Mouse (Mus musculus) kidney, postnatal 0 days (tissue): ENCODE data around the gene Vill. TPM values are rescaled to one million over a fixed set of nuclear protein-coding genes. Genes with fewer than 3 reads are reported as not detected.

Experiments used
- ATAC-seq: fragments of 200-750 bp; cut with Nextera tagmentation; replicated peaks from 2 replicates; pipeline ENCODE4 v1.8.0; 2017; ENCODE audit warnings: low read depth, moderate number of reproducible peaks, moderate TSS enrichment, moderate library complexity; ENCODE audit not compliant: low FRiP score
- DNase-seq: peaks from one replicate; pipeline ENCODE4 v3.0.0-alpha.2; 2016; ENCODE audit warnings: low spot score
- H3K27ac ChIP-seq: fragments of 300-500 bp; sonication (generic); 2 replicates; pipeline ENCODE4 v1.5.1; 2014; ENCODE audit warnings: mild to moderate bottlenecking
- H3K27me3 ChIP-seq: fragments of 300-500 bp; sonication (generic); 2 replicates; pipeline ENCODE4 v1.6.1; 2014; ENCODE audit warnings: low read length, mixed read lengths; ENCODE audit not compliant: insufficient read depth
- H3K36me3 ChIP-seq: fragments of 300-500 bp; sonication (generic); 2 replicates; pipeline ENCODE4 v1.6.1; 2014; ENCODE audit warnings: low read length, mixed read lengths; ENCODE audit not compliant: insufficient read depth
- H3K4me1 ChIP-seq: fragments of 300-500 bp; sonication (generic); replicated peaks from 2 replicates; pipeline ENCODE4 v1.6.1; 2014; ENCODE audit warnings: antibody characterized with exemption, low read length, mixed read lengths; ENCODE audit not compliant: insufficient read depth
- H3K4me2 ChIP-seq: fragments of 300-500 bp; sonication (generic); 2 replicates; pipeline ENCODE4 v1.6.1; 2014; ENCODE audit warnings: mild to moderate bottlenecking, low read length, moderate library complexity, mixed read lengths
- H3K4me3 ChIP-seq: fragments of 300-500 bp; sonication (generic); replicated peaks from 2 replicates; pipeline ENCODE4 v1.5.1; 2014; ENCODE audit warnings: low read depth, low read length
- H3K9ac ChIP-seq: fragments of 300-500 bp; sonication (generic); 2 replicates; pipeline ENCODE4 v1.6.1; 2014; ENCODE audit warnings: low read depth, low read length
- H3K9me3 ChIP-seq: fragments of 300-500 bp; sonication (generic); replicated peaks from 2 replicates; pipeline ENCODE4 v1.6.1; 2016; ENCODE audit warnings: low read length, inconsistent platforms, mixed read lengths
- CTCF ChIP-seq: IDR thresholded peaks from 2 replicates; pipeline ENCODE4 v1.5.1; 2016; ENCODE audit warnings: antibody characterized with exemption, low read depth, mild to moderate bottlenecking, moderate library complexity
- WGBS: fragments of 180-500 bp; shearing (Covaris S2); extraction: QIAGEN DNeasy Blood & Tissue Kit; methylation state at CpG from one replicate; pipeline ENCODE4 v1.1.7; 2014; 5-methylcytosine and 5-hydroxymethylcytosine counted together
- polyA plus RNA-seq: library from polyadenylated mRNA; unstranded; fragments of >200 nt; fragmentation: Nextera tagmentation; extraction: Ambion mirVana; gene quantifications from 2 replicates; pipeline ENCODE4 v1.2.1, GENCODE M21; 2015

The Vill gene
- polyA plus RNA-seq, 1 experiment from 2014 or later: 38.8 TPM

- no peak for TF ChIP-seq CTCF
- WGBS: 85% methylated on average over 27 of the region's 27 CpGs
- Histone ChIP-seq H3K9ac (no peak overlapping the region), H3K4me1 (peaks cover 28% of the 10 kb centered on the region), H3K36me3 (peaks cover 23% of the 10 kb centered on the region; the same call in 1 of the 2 replicates), H3K4me2 (no peak overlapping the region), H3K9me3 (no peaks in the 10 kb centered on the region), H3K27me3 (no peaks in the 10 kb centered on the region), H3K4me3 (no peak overlapping the region), H3K27ac (no peak overlapping the region)
- ATAC-seq: no peak
- DNase-seq: no peak
These were observed 24.1 kb upstream of the Vill start for GRCm38 (mm10) chr9:119028226-119029195.

DNA sequence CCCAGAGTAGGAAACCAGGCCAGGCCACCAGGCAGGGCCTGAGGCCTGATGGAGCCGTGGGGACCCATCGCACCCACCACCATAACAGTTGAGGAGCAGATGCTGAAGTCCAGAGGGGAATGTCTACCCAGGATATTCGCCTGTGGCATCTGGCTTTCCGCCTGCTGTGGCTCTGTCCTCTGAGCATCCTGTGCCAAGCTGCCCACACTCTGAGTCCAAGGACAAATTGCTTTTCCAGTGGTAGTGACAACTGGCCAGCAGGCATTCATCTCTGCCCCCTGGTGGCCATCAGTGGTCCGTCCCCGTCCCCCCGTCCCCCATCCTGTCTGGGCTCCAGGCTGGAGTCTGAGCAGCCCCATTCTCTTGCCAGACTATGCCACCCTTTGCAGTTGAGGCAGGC lies 23.0 kb upstream of the Vill start:
- peak; percentile 73 for DNase-seq
- 52% methylated on average over 7 of the region's 7 CpGs for WGBS

DNA sequence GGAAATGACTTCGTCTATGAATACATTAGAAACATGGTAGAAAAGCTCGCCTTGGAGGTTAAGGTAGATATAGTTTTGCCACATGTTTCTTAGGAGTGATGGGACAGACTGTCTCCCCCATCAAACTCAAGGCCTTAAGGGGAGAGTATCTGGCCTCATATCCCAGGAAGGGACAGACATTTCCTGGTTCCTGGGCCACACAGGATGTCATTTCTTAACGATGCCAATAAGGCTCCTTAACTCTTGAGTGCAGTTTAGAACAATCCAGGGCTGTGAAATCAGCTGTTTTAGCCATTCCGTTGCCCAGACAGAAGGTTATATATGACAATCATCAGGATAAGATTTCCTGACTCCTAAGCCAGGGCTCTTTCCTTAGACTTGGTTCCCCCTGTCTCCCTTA lies 21.5 kb upstream of the Vill start:
- no peak for ATAC-seq

More for the DNA sequence above, 23.0 kb upstream of the Vill start:
- H3K9ac ChIP-seq: no peak overlapping the region
- peaks cover 30% of the 10 kb centered on the region for H3K36me3 ChIP-seq
- peak; percentile 85 for TF ChIP-seq CTCF
- peaks cover 21% of the 10 kb centered on the region for H3K4me1 ChIP-seq
- no peak overlapping the region for H3K27ac ChIP-seq
- no peak overlapping the region for H3K4me3 ChIP-seq
- H3K27me3 ChIP-seq: no peaks in the 10 kb centered on the region
- ATAC-seq: 0 out of 2 replicates have a peak, but pooled peaks have one; percentile 7
- no peak overlapping the region for H3K4me2 ChIP-seq
- H3K9me3 ChIP-seq: no peaks in the 10 kb centered on the region

DNA sequence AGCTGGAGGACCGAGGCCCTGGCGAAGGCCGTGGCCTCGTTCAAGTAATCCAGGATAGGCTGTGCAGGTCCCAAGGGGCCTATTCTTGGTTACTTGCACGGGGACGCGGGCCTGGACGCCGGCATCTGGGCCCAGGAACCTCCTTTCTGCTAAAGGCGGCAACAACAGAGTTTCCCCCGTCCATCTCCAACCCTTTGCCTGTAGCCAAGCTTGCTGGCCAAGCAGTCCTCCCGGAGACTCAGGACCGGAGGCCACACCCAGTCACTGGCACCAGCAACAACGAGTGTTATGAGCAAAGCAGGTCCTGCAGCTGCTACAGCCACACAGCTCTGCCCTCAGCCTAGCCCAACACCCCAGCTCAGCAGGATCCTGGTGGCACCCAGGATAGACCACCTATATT lies 20.8 kb upstream of the Vill start:
- H3K36me3 ChIP-seq: peaks cover 31% of the 10 kb centered on the region
- no peaks in the 10 kb centered on the region for H3K9me3 ChIP-seq
- H3K4me3 ChIP-seq: no peak overlapping the region
- no peak overlapping the region for H3K4me2 ChIP-seq
- peaks cover 7% of the 10 kb centered on the region; the same call in 1 of the 2 replicates for H3K4me1 ChIP-seq
- WGBS: 74% methylated on average over 14 of the region's 14 CpGs
- H3K27ac ChIP-seq: 0 out of 2 replicates have a peak overlapping the region, but pooled peaks have one; percentile 2
- no peak overlapping the region for H3K9ac ChIP-seq
- DNase-seq: no peak
- no peak for ATAC-seq
- no peak for TF ChIP-seq CTCF
- no peaks in the 10 kb centered on the region for H3K27me3 ChIP-seq

More for the DNA sequence above, 21.5 kb upstream of the Vill start:
- TF ChIP-seq CTCF: no peak
- Histone ChIP-seq H3K4me1 (peaks cover 8% of the 10 kb centered on the region), H3K4me2 (no peak overlapping the region), H3K9ac (no peak overlapping the region), H3K27me3 (no peaks in the 10 kb centered on the region), H3K9me3 (no peaks in the 10 kb centered on the region), H3K27ac (no peak overlapping the region), H3K36me3 (peaks cover 31% of the 10 kb centered on the region), H3K4me3 (no peak overlapping the region)
- DNase-seq: no peak
- WGBS: 76% methylated on average over 4 of the region's 4 CpGs

DNA sequence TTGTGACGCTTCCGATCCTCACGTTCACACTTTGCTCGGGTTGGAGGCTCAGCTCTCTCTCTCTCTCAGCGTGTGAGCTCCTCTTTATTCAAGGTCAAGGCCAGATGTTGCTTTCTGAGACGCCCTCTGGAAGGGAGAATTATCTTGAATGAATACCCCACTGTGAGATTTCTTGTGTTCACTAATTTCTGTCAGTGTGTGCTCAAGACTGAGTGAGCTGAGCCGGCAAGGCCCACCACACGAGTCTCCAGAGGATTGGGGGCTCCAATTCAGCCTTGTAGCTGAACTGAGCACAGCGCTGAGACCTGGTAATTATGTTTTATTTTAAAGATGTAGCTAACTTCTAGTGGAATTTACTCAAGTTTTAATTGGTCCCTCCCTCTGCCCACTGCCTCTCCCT lies 20.0 kb upstream of the Vill start:
- TF ChIP-seq CTCF: no peak
- H3K27me3 ChIP-seq: no peaks in the 10 kb centered on the region
- H3K4me3 ChIP-seq: no peak overlapping the region
- DNase-seq (no peak), ATAC-seq (no peak)
- H3K36me3 ChIP-seq: peaks cover 24% of the 10 kb centered on the region; the same call in 1 of the 2 replicates
- H3K27ac ChIP-seq: 0 out of 2 replicates have a peak overlapping the region, but pooled peaks have one; percentile 25
- H3K9me3 ChIP-seq: no peaks in the 10 kb centered on the region
- H3K4me2 ChIP-seq: no peak overlapping the region
- H3K9ac ChIP-seq: no peak overlapping the region
- peaks cover 9% of the 10 kb centered on the region; the same call in 1 of the 2 replicates for H3K4me1 ChIP-seq
- 65% methylated on average over 9 of the region's 9 CpGs for WGBS

- peak overlapping the region; percentile 25; the same call in 1 of the 2 replicates for H3K27ac ChIP-seq
- peaks cover 23% of the 10 kb centered on the region for H3K36me3 ChIP-seq
- H3K4me2 ChIP-seq: no peak overlapping the region
- H3K9ac ChIP-seq: no peak overlapping the region
- H3K4me3 ChIP-seq: no peak overlapping the region
- H3K27me3 ChIP-seq: no peaks in the 10 kb centered on the region
- 59% methylated on average over 19 of the region's 19 CpGs for WGBS
- ATAC-seq: no peak; the same call in 1 of the 2 replicates
- no peak; the same call in 1 of the 2 replicates for TF ChIP-seq CTCF
- DNase-seq: no peak
- H3K4me1 ChIP-seq: peaks cover 9% of the 10 kb centered on the region; the same call in 1 of the 2 replicates
- no peaks in the 10 kb centered on the region for H3K9me3 ChIP-seq
These were observed 19.3 kb upstream of the Vill start for GRCm38 (mm10) chr9:119033111-119033921.
